Mouse (Mus musculus) liver, adult 2 months (tissue): Measurements from ENCODE around the gene Kdm5b.

Source experiments
- CTCF ChIP-seq: fragments of 200-500 bp; IDR thresholded peaks from 2 replicates; pipeline ENCODE4 v1.5.1; 2011; ENCODE audit warnings: low read depth, low read length, control low read depth
- POLR2A ChIP-seq: fragments of 200-500 bp; IDR thresholded peaks from 2 replicates; pipeline ENCODE4 v1.6.1; 2011; ENCODE audit warnings: low read length, control low read depth; ENCODE audit not compliant: insufficient read depth; ENCODE audit errors: extremely low read depth

DNA sequence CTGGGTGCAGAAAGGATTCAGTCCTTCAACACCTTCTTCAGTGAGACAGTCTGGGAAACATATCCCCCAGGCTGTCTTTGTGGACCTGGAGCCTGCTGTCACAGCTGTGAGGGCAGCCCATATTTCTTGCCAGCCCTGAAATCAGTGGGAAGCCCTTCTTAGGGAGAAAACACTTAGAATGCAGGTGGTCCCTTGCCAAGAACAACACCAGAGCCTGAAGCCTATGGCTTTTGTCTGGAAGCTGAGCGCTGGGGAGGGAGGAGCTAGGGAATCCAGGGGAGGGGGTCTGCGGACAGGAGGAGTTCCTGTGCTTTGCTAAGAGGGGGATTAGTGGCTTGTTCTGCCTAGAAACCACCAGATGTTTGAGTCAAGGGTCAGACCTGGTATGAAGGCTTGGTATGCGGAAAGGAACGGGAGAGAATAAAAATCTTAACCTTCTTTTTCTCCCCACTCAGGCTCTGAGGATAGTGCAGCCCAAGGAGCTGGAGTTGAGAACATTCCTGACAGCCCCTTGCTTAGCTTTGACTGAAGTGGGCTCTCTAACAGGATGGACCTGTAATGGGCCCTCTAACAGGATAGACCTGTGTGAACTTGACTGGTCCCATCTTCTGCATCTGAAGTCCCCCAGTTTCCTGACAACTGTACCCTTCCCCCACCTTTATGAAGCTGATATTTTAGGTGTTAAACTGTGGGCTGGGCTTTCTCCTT, 43.3 kb upstream of the Kdm5b start:
- TF ChIP-seq POLR2A = no peak
- no peak for TF ChIP-seq CTCF
